Mouse (Mus musculus) ES-Bruce4 (cell line): ENCODE results near the gene Golga4.

Experiments
- CTCF ChIP-seq: IDR thresholded peaks from one replicate; pipeline ENCODE4 v1.8.1; 2011; ENCODE audit warnings: low read depth, low read length
- POLR2A ChIP-seq: IDR thresholded peaks from one replicate; pipeline ENCODE4 v1.8.1; 2011; ENCODE audit warnings: low read length; ENCODE audit not compliant: insufficient read depth

GRCm38 (mm10) chr9:118556951-118557780 lies 51.1 kb downstream of the Golga4 start:
- TF ChIP-seq CTCF (no peak), POLR2A (no peak)
